Mouse (Mus musculus): ENCODE measurements at regions not wholly inside any gene's neighbourhood (a gene's known extent, or its start where the extent isn't known, plus 50 kb on each side); places are given as distances from the start of the nearest gene placed in this dataset.

DNA sequence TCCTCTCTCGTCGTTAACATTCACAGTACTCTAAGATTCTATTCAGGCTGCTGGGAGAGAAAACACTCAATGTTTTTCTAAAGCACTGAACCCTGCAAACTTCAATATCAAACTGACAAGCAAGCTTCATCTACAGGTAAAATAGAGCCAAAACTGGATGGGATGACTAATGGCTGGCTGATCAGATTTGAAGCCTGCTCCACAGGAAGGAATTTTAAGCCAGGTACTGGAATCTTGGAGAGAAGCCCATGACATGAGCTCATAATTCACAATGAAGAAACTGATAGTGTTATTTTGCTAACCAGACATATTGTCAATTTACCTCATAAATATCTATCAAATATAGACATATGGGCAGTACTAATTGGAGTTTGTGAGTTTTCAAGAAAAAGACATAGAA, 861.3 kb upstream of the Gpc5 start:
- no peak for TF ChIP-seq ZNF384 (IDR thresholded peaks at IDR 0.05; ENCODE audit: low read depth, low read length)
- no peak for TF ChIP-seq MAFK (IDR thresholded peaks at IDR 0.05; ENCODE audit: insufficient read depth, low read depth, low read length)
- no peak for TF ChIP-seq ZC3H11A (IDR thresholded peaks at IDR 0.05; ENCODE audit: borderline replicate concordance, low read depth, low read length)
- TF ChIP-seq HCFC1 (IDR thresholded peaks at IDR 0.05; ENCODE audit: borderline replicate concordance, insufficient read depth, low read length), result no peak
